Mouse (Mus musculus): ENCODE data around the gene Ccl22.

The Ccl22 gene

GRCm38 (mm10) chr8:94734735-94735350, 10.5 kb upstream of the Ccl22 start:
- no peak for DNase-seq (ENCODE audit: low read depth, low spot score)

- DNase-seq (ENCODE audit: low read depth, low spot score), result no peak
Measured at GRCm38 (mm10) chr8:94735426-94736094, 9.8 kb upstream of the Ccl22 start.

GRCm38 (mm10) chr8:94739829-94740228, 5.6 kb upstream of the Ccl22 start:
- DNase-seq (ENCODE audit: low read depth, low spot score), result no peak

- DNase-seq (ENCODE audit: low read depth, low spot score), result no peak
Measured at GRCm38 (mm10) chr8:94740591-94740990, 4.8 kb upstream of the Ccl22 start.

GRCm38 (mm10) chr8:94741726-94742125, 3.7 kb upstream of the Ccl22 start:
- no peak for DNase-seq (ENCODE audit: low read depth, low spot score)

- peak; percentile 38 for DNase-seq (ENCODE audit: low read depth, low spot score)
Measured at GRCm38 (mm10) chr8:94744484-94744883, 906 bp upstream of the Ccl22 start.

- no peak for DNase-seq (ENCODE audit: low read depth, low spot score)
Measured at GRCm38 (mm10) chr8:94744972-94745371, 418 bp upstream of the Ccl22 start.

- DNase-seq (ENCODE audit: low read depth, low spot score), result no peak
Measured at GRCm38 (mm10) chr8:94746832-94747231, 1.4 kb downstream of the Ccl22 start.

GRCm38 (mm10) chr8:94748363-94748762, 3.0 kb downstream of the Ccl22 start:
- no peak for DNase-seq (ENCODE audit: low read depth, low spot score)

- DNase-seq (ENCODE audit: low read depth, low spot score), result no peak
Measured at GRCm38 (mm10) chr8:94749942-94750341, 4.6 kb downstream of the Ccl22 start.

- no peak for DNase-seq (ENCODE audit: low read depth, low spot score)
Measured at GRCm38 (mm10) chr8:94751023-94751849, 5.8 kb downstream of the Ccl22 start.

- no peak for DNase-seq (ENCODE audit: low read depth, low spot score)
Measured at GRCm38 (mm10) chr8:94754006-94754405, 8.6 kb downstream of the Ccl22 start.

- DNase-seq (ENCODE audit: low read depth, low spot score), result no peak
Measured at GRCm38 (mm10) chr8:94754486-94754885, 9.1 kb downstream of the Ccl22 start.

GRCm38 (mm10) chr8:94767035-94767434, 21.6 kb downstream of the Ccl22 start:
- DNase-seq (ENCODE audit: low read depth, low spot score), result no peak

GRCm38 (mm10) chr8:94770945-94771344, 25.6 kb downstream of the Ccl22 start:
- DNase-seq (ENCODE audit: low read depth, low spot score), result no peak

- peak; percentile 80 for DNase-seq (ENCODE audit: low read depth, low spot score)
Measured at GRCm38 (mm10) chr8:94771941-94772670, 26.7 kb downstream of the Ccl22 start, which contains the start of gene Cx3cl1. TSS of gene Cx3cl1 (plus strand) at chr8:94772009.

- DNase-seq (ENCODE audit: low read depth, low spot score), result peak; percentile 79
Measured at GRCm38 (mm10) chr8:94773048-94773447, 27.7 kb downstream of the Ccl22 start.

- peak; percentile 97 for DNase-seq (ENCODE audit: low read depth, low spot score)
Measured at GRCm38 (mm10) chr8:94773700-94774171, 28.3 kb downstream of the Ccl22 start.

GRCm38 (mm10) chr8:94774601-94775000, 29.2 kb downstream of the Ccl22 start:
- no peak for DNase-seq (ENCODE audit: low read depth, low spot score)

- DNase-seq (ENCODE audit: low read depth, low spot score), result no peak
Measured at GRCm38 (mm10) chr8:94776346-94776745, 31.0 kb downstream of the Ccl22 start.

GRCm38 (mm10) chr8:94778036-94778435, 32.6 kb downstream of the Ccl22 start:
- no peak for DNase-seq (ENCODE audit: low read depth, low spot score)

GRCm38 (mm10) chr8:94778473-94778872, 33.1 kb downstream of the Ccl22 start:
- no peak for DNase-seq (ENCODE audit: low read depth, low spot score)
